Mouse (Mus musculus) ES-Bruce4 (cell line): ENCODE data around the gene Sema5a. TPM values are rescaled to one million over a fixed set of nuclear protein-coding genes. Genes with fewer than 3 reads are reported as not detected.

ENCODE experiments used
- H3K27ac ChIP-seq: 2 replicates; pipeline ENCODE4 v1.5.1; 2012; ENCODE audit warnings: low read length, inconsistent platforms; ENCODE audit not compliant: insufficient read depth
- H3K27me3 ChIP-seq: 2 replicates; pipeline ENCODE4 v1.6.1; 2012; ENCODE audit warnings: mild to moderate bottlenecking, low read length, inconsistent platforms; ENCODE audit not compliant: control insufficient read depth, poor library complexity, insufficient read depth, severe bottlenecking
- H3K36me3 ChIP-seq: 2 replicates; pipeline ENCODE4 v1.6.1; 2012; ENCODE audit warnings: inconsistent platforms, mild to moderate bottlenecking, low read length, moderate library complexity; ENCODE audit not compliant: control insufficient read depth, poor library complexity, insufficient read depth, severe bottlenecking
- H3K4me1 ChIP-seq: one replicate; pipeline ENCODE4 v1.8.1; 2011; ENCODE audit warnings: low read length; ENCODE audit not compliant: control insufficient read depth, insufficient read depth
- H3K4me3 ChIP-seq: 2 replicates; pipeline ENCODE4 v1.5.1; 2011; ENCODE audit warnings: low read depth, mild to moderate bottlenecking, low read length
- H3K9ac ChIP-seq: 2 replicates; pipeline ENCODE4 v1.6.1; 2012; ENCODE audit warnings: low read depth, mild to moderate bottlenecking, inconsistent platforms; ENCODE audit not compliant: poor library complexity, severe bottlenecking
- H3K9me3 ChIP-seq: replicated peaks from 2 replicates; pipeline ENCODE4 v1.6.1; 2012; ENCODE audit warnings: mild to moderate bottlenecking, low read length, inconsistent platforms; ENCODE audit not compliant: control insufficient read depth, poor library complexity, insufficient read depth, severe bottlenecking
- CTCF ChIP-seq: IDR thresholded peaks from one replicate; pipeline ENCODE4 v1.8.1; 2011; ENCODE audit warnings: low read depth, low read length
- EP300 ChIP-seq: IDR thresholded peaks from 2 replicates; pipeline ENCODE4 v1.6.1; 2011; ENCODE audit warnings: low read depth, low read length; ENCODE audit not compliant: insufficient read depth
- POLR2A ChIP-seq: IDR thresholded peaks from one replicate; pipeline ENCODE4 v1.8.1; 2011; ENCODE audit warnings: low read length; ENCODE audit not compliant: insufficient read depth
- polyA plus RNA-seq: library from polyadenylated mRNA; stranded (reverse); fragments of >200 nt; gene quantifications from 2 replicates; pipeline ENCODE4 v1.2.4, GENCODE M21; 2011; ENCODE audit warnings: low read depth; ENCODE audit not compliant: missing spikeins, insufficient read depth, insufficient read length

Sema5a gene
- polyA plus RNA-seq, 1 experiment = 2.8 TPM

- no peak overlapping the region for H3K27ac ChIP-seq
These were observed 188.6 kb downstream of the Sema5a start for GRCm38 (mm10) chr15:32432927-32433832.

GRCm38 (mm10) chr15:32433833-32434155 lies 189.2 kb downstream of the Sema5a start:
- no peak overlapping the region for H3K9ac ChIP-seq
- H3K9me3 ChIP-seq = no peaks in the 10 kb centered on the region
- H3K27me3 ChIP-seq = no peaks in the 10 kb centered on the region
- no peaks in the 10 kb centered on the region for H3K4me1 ChIP-seq
- no peak overlapping the region for H3K27ac ChIP-seq
- TF ChIP-seq POLR2A (no peak), CTCF (no peak), EP300 (no peak)
- H3K4me3 ChIP-seq = no peak overlapping the region
- no peaks in the 10 kb centered on the region for H3K36me3 ChIP-seq

More at GRCm38 (mm10) chr15:32432927-32433832, 188.6 kb downstream of the Sema5a start:
- H3K4me3 ChIP-seq = no peak overlapping the region
- no peaks in the 10 kb centered on the region for H3K27me3 ChIP-seq
- no peaks in the 10 kb centered on the region for H3K4me1 ChIP-seq
- TF ChIP-seq CTCF = no peak
- TF ChIP-seq EP300 = no peak
- TF ChIP-seq POLR2A = no peak
- no peaks in the 10 kb centered on the region for H3K9me3 ChIP-seq
- no peak overlapping the region for H3K9ac ChIP-seq
- no peaks in the 10 kb centered on the region for H3K36me3 ChIP-seq

GRCm38 (mm10) chr15:32434274-32434673 lies 189.7 kb downstream of the Sema5a start:
- TF ChIP-seq EP300 (no peak), POLR2A (no peak), CTCF (no peak)
- Histone ChIP-seq H3K27ac (no peak overlapping the region), H3K4me1 (no peaks in the 10 kb centered on the region), H3K9me3 (no peaks in the 10 kb centered on the region), H3K9ac (no peak overlapping the region), H3K27me3 (no peaks in the 10 kb centered on the region), H3K4me3 (no peak overlapping the region), H3K36me3 (no peaks in the 10 kb centered on the region)

GRCm38 (mm10) chr15:32437654-32438053 lies 193.0 kb downstream of the Sema5a start:
- H3K4me3 ChIP-seq = no peak overlapping the region
- H3K27me3 ChIP-seq = no peaks in the 10 kb centered on the region
- H3K9me3 ChIP-seq = no peaks in the 10 kb centered on the region
- H3K36me3 ChIP-seq = no peaks in the 10 kb centered on the region
- TF ChIP-seq POLR2A (no peak), CTCF (peak; percentile 84)
- no peak overlapping the region for H3K9ac ChIP-seq
- H3K27ac ChIP-seq = no peak overlapping the region
- no peaks in the 10 kb centered on the region for H3K4me1 ChIP-seq

- no peak overlapping the region for H3K27ac ChIP-seq
- no peaks in the 10 kb centered on the region for H3K9me3 ChIP-seq
- no peaks in the 10 kb centered on the region for H3K36me3 ChIP-seq
- no peak overlapping the region for H3K9ac ChIP-seq
- TF ChIP-seq EP300 (no peak), CTCF (no peak), POLR2A (no peak)
- no peak overlapping the region for H3K4me3 ChIP-seq
- H3K4me1 ChIP-seq = no peaks in the 10 kb centered on the region
- no peaks in the 10 kb centered on the region for H3K27me3 ChIP-seq
These were observed 198.1 kb downstream of the Sema5a start for GRCm38 (mm10) chr15:32442745-32443144.

GRCm38 (mm10) chr15:32447558-32448349 lies 203.1 kb downstream of the Sema5a start:
- Histone ChIP-seq H3K27ac (no peak overlapping the region), H3K9ac (no peak overlapping the region), H3K4me1 (no peaks in the 10 kb centered on the region), H3K27me3 (no peaks in the 10 kb centered on the region), H3K36me3 (no peaks in the 10 kb centered on the region), H3K4me3 (no peak overlapping the region), H3K9me3 (no peaks in the 10 kb centered on the region)
- TF ChIP-seq CTCF (no peak), EP300 (no peak)
